Mouse (Mus musculus) frontal cortex, postnatal 25 days (tissue): ENCODE measurements around the gene Sgip1.

Experiments used
- DNase-seq, 2 experiments: peaks; one replicate each; pipeline ENCODE4 v3.0.0; 2022; ENCODE audit warnings: low spot score in 2 of 2

Sgip1 gene

DNA sequence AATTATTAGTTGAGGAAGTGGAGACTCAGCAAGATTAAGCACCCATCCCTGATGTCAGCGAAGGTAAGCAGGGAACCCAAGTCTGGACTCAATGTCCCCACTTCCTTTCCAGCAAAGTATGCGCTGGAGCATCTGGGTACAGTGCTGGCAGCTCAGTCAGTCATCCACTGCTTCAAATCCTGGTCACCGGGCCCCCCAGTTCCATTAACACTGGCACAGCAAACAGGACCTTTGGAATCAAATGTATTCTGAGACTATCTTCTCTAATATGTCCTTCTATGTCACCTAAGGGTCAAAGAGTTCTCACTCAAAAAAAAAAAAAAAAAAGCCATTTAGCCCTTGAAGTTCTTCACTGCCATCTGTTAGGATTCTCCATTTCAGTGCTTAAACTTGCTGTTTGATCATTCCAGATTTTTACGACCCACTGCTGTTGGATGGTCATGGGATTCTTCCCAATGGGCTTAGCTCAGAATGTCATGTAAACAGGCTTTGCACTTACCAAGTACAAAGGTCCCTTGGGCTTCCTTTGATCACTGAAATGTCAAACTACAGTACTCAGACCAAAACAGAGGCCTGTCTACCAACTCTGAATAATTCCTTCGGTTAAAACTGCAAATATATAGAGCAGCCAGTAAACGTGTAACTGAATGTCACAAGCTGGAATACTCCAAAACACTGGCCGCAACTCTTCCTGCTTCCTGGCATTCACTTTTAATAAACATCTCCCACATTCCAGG, 99.1 kb downstream of the Sgip1 start:
- DNase-seq: no peak

DNA sequence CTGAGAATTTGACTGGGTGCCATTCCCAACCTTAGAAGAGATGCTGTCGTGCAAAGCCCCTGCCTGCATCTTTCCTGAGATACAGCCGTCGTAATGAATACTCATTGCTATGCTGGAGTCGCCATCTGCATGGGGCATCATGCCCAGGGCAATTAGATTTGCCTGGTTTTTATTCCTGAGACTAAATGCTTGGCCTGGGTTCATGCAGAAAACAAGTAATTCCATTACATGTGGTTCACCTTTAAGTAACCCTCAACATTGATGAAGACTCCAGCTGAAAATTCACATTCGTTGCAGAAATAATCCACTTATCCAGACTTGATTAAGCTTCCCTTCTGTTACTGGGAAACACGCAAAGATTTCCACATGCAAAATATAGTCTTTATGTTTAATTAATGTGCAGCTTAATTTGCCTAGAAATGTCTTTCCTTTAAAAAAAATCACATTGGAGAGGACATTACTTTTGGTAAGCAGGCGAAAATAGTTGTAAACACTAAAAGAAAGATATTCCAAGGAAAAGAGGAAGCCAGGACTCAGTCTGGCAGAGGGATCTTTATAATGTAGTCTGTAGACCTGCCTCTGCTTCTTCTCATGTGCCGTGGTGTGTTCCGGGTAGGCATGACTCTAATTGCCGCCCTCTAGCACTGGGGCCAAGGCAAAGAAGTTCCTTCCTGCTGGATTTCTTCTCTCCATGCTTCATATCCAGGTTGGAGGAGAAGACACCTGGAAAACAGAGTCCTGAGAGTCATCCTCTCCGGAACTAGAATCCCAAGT, 100.0 kb downstream of the Sgip1 start:
- DNase-seq: no peak

DNA sequence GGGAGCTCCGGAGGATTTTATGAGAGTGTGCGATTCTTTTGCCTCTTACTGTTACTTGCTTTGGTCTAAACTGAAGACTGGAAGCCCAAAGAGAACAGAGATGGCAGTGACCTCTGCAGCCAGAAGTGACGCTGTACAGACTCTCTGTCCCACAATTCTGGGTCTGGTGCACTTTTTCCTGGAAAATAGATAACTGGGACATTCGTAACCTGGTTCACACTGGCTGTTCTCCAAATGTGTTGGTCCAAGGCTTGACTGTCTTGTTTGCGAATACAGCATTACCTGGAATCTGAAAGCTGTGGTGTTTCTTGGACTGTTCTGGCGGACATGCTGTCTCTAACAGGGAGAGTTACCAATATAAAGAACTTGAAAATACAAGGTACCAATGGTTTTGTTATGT, 109.4 kb downstream of the Sgip1 start:
- DNase-seq: no peak

DNA sequence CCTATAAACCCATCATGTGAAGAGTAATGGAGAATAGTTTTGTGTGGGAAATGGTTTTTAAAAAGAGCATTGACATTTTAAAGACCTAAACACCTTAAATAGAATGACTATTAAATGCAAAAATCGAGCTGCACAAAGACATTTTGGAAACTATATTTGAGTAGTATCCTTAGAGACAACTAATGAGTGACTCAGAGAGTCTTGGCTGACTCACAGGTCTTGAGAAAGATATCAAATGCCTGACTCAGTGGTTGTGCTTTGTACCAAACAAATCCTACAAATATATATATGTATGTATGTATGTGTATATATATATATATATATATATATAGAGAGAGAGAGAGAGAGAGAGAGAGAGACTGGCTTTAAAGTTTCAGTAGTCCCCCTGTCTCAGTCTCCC, 110.1 kb downstream of the Sgip1 start:
- DNase-seq: no peak

DNA sequence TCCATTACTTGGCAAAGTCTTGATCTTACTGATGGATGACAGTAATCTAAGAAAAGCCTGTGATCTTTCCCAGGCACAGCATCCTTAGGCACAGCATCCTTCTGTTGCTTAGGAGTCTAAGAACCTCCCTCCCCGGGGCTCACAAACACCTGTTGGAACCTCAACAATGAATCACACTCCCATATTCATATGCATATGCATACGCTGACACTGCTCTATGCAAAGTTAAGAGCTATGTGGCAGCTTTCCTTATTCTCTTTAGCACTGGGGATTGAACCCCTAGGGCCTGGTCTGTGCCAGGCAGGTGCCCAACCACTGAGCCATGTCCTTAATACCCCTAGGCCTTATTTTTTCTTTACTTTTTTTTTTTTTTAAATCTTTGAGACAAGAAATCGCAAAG, 111.2 kb downstream of the Sgip1 start:
- DNase-seq: no peak

DNA sequence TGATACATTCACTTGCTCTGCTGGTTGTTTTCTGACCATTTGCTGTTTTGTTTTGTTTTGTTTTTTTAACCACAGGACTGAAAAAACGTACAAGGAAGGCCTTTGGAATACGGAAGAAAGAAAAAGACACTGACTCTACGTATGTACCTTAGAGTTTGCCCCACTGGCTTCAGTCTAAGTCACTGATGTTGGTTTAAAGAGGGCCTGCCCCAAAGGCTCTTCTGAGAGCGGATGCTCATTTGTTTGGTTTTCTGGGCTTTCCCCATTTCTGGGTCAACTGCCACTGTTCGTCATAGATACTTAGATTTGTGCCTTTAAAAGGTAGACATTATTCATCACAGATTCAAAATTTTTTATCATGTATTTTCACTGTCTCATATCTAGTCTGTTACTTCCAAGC, 111.7 kb downstream of the Sgip1 start:
- DNase-seq: no peak

DNA sequence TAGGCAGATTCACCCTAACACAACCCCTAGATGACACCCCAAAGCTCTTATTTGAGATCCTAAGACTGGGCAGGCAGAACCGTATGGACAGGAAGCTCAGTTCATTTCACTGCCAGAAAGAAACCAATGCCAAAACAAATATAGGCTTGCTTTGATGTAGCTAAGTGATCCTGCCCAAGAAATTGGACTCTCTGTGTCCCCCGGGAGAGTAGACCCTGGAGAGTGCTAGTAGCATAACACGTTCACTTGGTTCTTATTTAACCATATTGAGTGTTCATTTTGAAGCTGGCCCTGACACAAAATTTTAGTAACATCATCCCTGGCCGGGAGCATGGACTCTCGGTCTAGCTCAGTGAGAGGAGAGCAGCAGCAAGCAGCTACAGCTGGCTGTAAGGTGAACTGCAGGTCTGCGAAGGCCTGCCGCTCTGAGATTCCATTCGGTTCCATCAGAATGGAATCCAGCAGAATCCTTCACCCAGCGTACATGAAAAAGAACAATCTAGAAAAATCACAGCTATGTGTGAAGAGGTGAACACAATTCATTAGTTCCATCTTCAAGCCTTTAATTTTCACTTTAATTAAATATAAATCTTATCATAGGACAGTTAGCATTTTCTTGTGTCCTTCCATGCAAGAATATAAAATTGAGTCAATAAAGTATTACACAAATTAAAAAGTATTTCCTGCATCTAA, 112.4 kb downstream of the Sgip1 start:
- DNase-seq: no peak

DNA sequence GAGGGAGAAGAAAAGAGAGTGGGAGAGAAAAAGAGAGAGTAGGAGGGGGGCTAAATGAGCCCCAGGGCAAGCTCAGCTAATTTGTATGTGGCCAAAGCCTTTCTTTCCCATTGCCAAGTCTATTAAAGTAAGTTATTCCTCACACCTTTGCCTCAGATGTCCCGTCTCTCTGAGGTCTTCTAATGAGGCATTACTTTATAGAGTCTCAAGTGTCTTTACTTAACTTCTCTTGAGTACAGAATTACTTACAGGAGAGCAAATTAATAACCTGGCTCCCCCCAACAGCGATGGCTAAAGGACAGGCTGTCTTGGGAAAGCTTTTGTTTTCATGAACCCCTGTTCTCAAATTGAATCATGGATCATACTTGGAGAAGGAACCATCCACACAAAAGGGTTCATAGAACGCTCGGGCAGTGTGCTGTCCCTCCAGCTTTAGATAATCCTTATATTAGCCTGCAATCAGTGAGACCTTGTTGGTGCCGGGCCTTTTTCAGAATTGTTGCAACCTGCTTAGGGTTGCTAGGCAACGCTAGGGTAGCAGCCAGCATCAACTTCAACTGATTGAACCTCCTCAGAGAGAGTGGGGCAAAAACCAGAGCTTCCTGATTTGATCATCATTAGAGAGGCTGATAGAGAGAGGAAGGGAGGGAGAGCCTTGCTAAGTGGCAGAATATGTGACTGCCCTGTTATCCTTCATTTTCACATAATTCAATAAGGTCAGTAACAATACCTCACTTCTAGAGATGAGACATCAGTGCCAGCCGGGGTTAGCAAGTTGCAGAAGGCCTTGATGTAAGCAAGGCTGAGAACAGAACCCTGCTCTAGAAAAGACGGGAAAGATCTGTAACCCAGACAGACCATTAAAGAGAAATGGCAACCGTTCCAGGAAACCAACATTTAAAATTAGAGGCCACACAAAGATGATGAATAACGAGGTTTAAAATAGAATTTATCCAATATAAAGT, 114.1 kb downstream of the Sgip1 start:
- DNase-seq: no peak

DNA sequence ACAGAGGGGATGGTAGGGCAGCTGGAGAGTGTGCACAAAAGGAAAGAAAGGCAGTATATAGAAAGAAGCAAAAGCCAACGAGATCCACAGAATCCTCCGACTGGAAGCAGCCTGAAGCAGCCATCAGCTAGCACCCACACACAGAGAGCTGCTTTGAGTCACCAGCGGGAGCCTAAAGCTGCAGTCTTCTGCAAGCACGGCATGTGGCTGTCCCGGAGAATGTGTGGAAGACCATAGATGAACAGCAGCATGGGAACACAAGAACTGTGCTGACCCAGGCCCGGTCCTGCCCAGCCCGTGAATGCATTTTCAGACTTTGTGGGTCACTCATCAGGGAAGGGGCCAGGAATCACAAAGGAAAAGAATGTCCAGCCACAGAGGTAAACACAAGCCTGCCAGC, 115.0 kb downstream of the Sgip1 start:
- peak in 1 of 2 experiments; percentile 31 for DNase-seq

DNA sequence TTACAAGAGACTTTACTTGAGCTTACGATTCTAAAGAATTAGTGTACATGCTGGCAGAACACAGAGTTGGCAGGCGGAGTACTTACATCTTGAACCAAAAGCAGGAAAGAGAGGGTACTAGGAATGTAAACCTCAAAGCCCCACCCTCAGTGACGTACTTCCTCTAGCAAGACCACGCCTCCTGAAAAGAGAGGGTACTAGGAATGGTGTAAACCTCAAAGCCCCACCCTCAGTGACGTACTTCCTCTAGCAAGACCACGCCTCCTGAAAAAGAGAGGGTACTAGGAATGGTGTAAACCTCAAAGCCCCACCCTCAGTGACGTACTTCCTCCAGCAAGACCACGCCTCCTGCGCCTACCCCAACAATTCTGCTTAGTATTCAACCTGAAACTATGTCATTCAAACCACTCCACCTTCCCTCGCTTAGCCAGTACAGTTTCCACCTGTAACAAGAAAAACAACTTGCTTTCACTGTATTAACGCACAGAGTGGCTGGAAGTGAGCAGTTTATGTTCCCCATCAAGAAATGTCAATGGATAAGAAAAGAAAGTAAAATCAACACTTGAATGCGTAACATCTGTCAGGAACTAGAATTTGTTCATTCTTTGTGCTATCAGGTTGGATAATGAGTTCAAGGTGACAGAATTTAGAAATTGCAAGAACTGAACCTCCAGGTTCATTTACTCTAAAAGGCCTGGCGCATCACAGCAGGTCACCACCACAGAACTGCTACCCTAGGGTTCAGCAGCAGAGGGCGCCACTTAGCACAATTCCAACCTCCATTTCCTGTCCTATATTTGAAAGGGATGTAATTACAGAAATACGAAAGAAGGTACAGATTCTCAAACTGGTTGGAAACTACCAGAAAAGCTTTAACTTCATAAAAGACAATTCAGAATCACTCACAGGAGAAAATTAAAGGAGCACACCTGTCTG, 118.4 kb downstream of the Sgip1 start:
- no peak for DNase-seq

DNA sequence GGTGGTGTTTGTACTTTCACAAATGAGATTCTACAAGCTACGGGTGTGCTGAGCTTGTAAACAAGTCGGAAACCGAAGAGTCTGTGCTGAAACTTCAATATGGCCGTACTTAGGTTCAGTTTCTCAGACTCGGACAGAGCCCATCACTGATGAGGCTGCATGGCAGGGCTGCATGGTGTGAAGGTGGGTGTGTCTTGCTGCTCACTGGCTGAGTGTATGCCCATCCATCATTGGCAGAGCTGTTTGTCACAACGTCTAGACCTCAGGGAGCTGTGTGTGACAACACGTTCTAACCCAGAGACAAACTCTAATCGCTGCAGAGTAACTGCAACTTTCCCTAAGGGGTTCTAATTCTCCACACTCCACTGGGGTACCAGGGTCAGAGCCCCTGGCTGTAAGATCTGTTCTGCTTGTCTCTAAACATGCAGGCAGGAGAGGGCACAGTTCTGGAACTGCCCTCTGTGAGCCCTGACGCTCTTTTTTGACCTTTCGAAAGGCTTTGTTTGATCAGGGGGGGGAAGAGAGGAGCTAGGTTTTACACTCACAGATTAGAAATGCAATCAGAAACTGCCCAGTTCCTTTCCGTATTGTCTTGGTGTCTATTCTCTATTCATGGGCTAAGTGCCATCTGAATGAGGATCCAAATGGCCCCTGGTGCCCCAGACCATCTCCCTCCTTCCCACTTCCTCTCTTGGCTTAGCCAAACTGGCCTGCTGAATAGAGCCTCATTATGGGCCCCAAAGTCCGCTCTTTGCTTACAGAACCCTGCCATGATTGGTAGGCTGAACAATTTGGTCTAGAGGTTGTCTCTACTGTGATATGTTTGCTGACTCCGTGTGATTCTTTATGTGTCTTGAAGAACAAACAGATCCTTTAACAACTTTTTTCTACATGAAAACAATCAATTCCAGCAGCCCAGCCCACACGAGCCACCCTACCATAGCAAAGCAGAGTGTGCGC, 121.9 kb downstream of the Sgip1 start:
- DNase-seq: no peak

DNA sequence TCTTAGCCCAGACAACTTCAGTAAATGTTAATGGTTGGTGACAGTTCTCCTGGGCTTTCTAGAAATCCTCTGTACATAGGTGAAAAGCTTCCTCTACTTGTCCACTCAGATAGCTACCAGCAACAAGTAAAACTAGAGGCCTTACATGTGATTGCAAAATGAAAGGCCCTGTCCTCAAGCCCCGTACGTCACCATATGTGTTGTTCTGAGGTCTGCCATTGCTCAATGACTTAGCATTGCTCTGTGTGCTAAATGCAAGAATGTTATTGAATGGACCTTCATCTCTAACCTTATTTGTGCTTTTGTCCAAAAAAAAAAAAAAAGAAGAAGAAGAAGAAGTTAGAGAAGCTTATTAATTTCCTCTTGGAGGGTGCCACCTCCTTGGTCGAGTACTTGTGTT, 125.4 kb downstream of the Sgip1 start:
- no peak for DNase-seq

DNA sequence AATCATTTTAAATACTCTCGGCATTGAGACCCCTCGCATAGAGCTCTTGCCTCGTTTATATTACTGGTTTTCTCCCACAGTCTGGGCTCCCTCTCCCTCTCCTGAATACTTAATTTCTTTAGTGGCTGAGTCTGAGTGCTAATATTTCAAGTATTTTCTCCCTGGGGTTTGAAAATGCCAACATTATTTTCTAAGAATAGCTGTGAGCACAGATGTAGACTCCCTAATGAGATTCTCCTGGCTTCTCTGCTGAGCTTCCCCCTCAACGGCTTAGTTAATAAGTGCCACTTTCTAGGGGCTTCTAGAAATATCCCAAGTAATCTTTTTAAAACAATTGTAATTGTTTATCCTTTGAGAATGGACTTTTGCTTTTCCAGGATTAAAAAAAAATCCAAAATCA, 130.2 kb downstream of the Sgip1 start:
- no peak for DNase-seq

DNA sequence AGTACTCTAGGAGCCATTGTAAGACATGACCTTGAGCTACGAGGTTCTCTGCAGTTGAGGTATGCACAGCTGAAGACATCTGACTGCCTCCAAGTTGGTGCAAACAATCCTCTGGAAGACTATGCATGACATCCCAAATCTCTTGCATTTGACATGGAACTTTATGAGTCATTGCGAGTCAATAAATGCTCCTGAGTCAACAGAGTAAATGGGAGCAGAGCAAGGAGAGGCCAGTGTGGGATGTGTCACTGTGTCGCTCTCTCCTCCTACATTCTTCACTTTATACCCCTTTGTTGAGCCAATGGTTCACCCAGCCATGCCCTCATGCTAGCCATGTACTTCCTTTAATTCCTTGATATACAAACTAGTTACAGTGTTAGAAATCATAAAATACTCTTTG, 142.0 kb downstream of the Sgip1 start:
- DNase-seq: no peak

DNA sequence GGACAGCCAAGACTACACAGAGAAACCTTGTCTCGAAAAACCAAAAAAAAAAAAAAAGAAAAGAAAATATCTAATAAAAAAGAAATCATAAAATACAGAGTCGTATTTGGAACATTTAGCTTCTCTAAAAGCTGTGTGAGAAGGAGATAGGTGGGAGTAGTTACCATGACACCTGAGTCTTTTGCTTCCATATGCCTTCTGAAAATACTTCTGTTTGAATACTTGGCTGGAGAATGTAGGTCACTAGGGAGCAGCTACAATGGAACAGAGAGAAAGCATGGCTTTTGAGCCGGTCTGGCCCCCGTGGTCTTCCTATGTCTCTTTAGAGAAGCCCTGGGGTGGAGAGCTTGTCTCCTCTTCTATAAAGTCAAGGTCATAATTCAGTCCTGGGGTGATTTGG, 143.1 kb downstream of the Sgip1 start:
- DNase-seq: no peak

DNA sequence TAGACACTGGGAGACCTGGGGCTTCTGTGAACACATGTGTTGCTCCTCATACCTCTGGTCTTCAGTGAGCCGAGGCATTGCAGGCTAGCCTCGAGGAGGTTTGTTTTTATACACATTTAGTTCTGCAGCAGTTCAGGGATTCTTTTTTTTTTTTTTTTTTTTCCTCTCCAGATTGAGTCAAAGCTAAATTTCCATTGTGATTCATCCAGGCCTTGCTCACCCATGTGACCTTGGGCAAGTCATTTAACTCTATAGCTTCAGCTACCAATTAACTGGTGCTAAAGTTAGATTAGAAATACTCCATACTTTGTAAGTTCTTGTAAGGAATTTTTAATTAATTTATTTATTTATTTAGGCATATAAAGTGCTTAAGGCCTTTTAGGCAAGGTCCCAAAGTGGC, 145.4 kb downstream of the Sgip1 start:
- DNase-seq: no peak

DNA sequence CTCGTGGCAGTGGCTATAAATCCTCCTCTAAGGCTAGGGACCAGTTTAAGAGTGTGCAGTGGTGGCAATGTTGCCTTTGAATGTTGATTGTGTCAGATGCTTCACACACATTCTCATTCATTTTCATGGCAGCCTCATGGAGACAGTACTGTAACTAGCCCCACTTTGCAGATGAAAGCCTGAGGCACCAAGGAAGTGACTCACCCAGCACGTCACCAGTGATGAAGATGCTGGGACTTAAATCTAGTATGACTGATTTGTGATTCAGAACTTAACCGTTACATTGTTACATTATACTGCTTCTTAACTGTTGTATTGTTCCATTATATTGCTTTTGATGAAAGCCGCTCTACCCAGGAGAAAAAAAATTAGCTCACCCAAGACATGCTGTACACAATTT, 145.8 kb downstream of the Sgip1 start:
- DNase-seq: no peak

DNA sequence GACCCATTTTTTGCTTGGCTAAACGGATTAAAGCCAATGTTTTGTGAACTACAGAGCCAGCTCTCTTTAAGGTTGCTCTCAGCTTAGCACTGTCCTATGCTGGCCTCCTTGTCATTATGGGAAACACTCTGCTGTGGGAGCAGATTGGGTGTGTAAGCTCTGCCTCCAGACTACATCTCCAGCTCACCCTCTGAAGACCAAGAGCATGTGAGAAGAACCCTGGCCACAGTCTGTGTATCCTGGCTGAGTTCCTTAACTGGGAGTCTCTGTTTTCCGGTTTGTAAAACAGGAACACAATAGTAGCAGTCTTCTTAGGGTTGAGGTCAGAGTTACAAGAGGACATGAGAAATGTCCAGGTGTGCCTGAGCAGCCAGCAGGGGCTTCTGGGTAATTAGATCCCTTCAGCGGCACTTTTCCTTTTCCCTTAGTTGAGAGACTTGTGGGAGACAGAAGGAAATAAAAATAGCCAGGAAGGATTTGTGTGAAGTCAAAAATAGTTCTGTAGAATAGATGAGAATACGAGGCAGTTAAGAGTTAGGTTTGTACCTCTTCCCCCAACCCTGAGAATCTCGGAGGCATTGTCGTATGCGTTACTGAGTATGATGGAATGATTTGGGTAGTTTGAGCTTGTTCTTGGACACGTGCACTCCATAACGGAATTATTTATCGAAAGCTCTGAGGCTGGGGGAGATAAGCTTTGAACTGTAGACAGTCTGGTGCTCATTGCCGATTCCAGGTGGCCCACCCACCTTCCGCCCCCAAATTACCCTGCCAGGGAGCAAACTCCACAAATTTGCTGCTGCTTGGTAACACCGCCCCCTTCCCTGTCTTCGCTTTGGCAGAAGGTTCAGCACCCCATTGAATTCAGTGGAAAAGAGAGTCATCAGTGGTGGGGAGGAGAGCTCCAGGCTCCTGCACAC, 146.9 kb downstream of the Sgip1 start:
- DNase-seq: peak; percentile 42 to 60
